Mouse (Mus musculus) stomach, embryonic 16.5 days (tissue): ENCODE data around the gene Clba1. TPM values are rescaled to one million over a fixed set of nuclear protein-coding genes. Genes with fewer than 3 reads are reported as not detected.

ENCODE experiments used
- ATAC-seq: fragments of 200-750 bp; cut with Nextera tagmentation; 2 replicates; pipeline ENCODE4 v1.8.0; 2017; ENCODE audit warnings: moderate number of reproducible peaks, moderate TSS enrichment; ENCODE audit not compliant: insufficient read depth, low FRiP score
- H3K27ac ChIP-seq: fragments of 300-500 bp; sonication (generic); 2 replicates; pipeline ENCODE4 v1.5.1; 2014; ENCODE audit warnings: low read length
- H3K27me3 ChIP-seq: fragments of 300-500 bp; sonication (generic); 2 replicates; pipeline ENCODE4 v1.6.1; 2014; ENCODE audit warnings: low read length, control low read depth, mixed read lengths; ENCODE audit not compliant: control insufficient read depth, insufficient read depth
- H3K36me3 ChIP-seq: fragments of 300-500 bp; sonication (generic); 2 replicates; pipeline ENCODE4 v1.6.1; 2014; ENCODE audit warnings: low read length; ENCODE audit not compliant: control insufficient read depth, insufficient read depth
- H3K4me1 ChIP-seq: fragments of 300-500 bp; sonication (generic); 2 replicates; pipeline ENCODE4 v1.6.1; 2014; ENCODE audit warnings: low read length, control low read depth, mixed read lengths; ENCODE audit not compliant: control insufficient read depth, insufficient read depth
- H3K4me2 ChIP-seq: fragments of 300-500 bp; sonication (generic); 2 replicates; pipeline ENCODE4 v1.6.1; 2014; ENCODE audit warnings: low read depth, low read length, mixed read lengths
- H3K4me3 ChIP-seq: fragments of 300-500 bp; sonication (generic); replicated peaks from 2 replicates; pipeline ENCODE4 v1.5.1; 2014; ENCODE audit warnings: mild to moderate bottlenecking, low read length
- H3K9ac ChIP-seq: fragments of 300-500 bp; sonication (generic); 2 replicates; pipeline ENCODE4 v1.6.1; 2014; ENCODE audit warnings: low read length
- H3K9me3 ChIP-seq: fragments of 300-500 bp; sonication (generic); replicated peaks from 2 replicates; pipeline ENCODE4 v1.6.1; 2016; ENCODE audit warnings: low read length, control low read depth; ENCODE audit not compliant: control insufficient read depth
- WGBS: fragments of 180-500 bp; shearing (Covaris S2); extraction: QIAGEN DNeasy Blood & Tissue Kit; methylation state at CpG from one replicate; pipeline ENCODE4 v1.1.7; 2014; 5-methylcytosine and 5-hydroxymethylcytosine counted together
- polyA plus RNA-seq: library from polyadenylated mRNA; unstranded; fragments of >200 nt; fragmentation: Nextera tagmentation; extraction: Ambion mirVana; gene quantifications from 2 replicates; pipeline ENCODE4 v1.2.1, GENCODE M21; 2015

Clba1 gene
- polyA plus RNA-seq, 1 experiment from 2014 or later, result 5.8 TPM

DNA sequence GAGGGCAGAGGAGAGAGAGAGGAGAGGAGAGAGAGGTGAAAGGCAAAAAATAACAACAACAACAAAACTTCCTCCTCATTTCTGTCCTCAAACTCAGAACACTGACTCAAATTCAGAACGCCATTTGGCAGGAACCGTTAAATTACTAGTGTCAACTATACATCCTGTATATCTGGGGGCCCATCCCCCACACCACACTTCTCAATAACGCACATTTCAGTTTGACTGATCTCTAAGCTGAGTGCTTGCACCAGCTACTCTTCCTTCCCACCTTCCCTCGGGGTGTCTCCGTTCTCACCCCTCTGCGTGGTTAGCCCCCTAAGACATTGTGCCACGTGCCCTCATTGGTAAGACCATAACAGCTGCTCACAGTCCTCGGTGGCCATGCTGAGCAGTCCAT is 51.2 kb downstream of the Clba1 start:
- Histone ChIP-seq H3K4me1 (no peaks in the 10 kb centered on the region), H3K36me3 (no peaks in the 10 kb centered on the region), H3K27me3 (no peaks in the 10 kb centered on the region), H3K27ac (no peak overlapping the region), H3K9ac (no peak overlapping the region), H3K4me3 (no peak overlapping the region), H3K9me3 (no peaks in the 10 kb centered on the region), H3K4me2 (no peak overlapping the region)
- 65% methylated on average over 8 of the region's 8 CpGs for WGBS
- ATAC-seq, result no peak

DNA sequence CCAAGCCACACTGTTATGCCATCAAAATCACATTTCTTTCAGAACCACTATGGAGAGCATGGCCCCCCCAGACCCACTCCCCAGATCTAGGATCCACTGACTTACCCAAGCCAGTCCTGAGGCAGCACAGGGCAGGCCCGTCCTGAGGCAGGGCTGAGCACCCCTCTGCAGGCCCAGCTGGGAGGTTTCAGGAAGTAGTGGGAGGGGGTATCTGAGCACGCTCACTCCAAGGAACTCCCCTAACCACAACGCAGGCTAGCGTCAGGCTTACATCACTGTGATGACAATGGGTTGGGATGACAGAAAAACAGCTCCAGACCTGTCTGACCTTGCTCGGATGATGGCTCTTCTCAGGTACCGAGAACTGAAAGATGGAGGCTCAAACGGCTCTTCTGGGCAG is 52.0 kb downstream of the Clba1 start:
- Histone ChIP-seq H3K27ac (no peak overlapping the region), H3K4me3 (no peak overlapping the region), H3K4me2 (no peak overlapping the region), H3K36me3 (no peaks in the 10 kb centered on the region), H3K9ac (no peak overlapping the region), H3K4me1 (no peaks in the 10 kb centered on the region), H3K27me3 (no peaks in the 10 kb centered on the region), H3K9me3 (no peaks in the 10 kb centered on the region)
- no peak for ATAC-seq
- WGBS, result 50% methylated on average over 7 of the region's 7 CpGs

DNA sequence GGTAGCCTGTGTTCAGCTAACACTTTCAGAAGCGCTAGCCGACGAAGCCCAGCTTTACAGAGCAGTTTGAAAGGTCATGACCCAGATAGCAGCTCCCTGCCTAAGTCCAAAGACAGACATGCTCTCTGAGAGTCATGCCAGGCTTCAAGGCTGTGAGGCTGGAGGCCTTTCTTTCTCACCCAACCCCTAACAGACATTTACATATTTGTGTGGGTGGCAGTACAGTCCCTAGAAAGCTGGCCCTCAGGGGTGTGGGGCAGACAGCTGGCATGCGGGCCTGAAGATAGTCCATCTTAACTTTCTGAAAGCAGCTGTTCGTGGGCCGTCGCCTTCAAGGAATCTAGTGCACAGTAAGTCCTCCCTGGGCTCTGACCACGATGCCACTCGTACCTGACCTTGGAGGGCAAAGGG is 53.2 kb downstream of the Clba1 start:
- Histone ChIP-seq H3K9ac (no peak overlapping the region), H3K4me3 (no peak overlapping the region), H3K4me2 (no peak overlapping the region), H3K27me3 (no peaks in the 10 kb centered on the region), H3K36me3 (no peaks in the 10 kb centered on the region), H3K27ac (no peak overlapping the region), H3K4me1 (no peaks in the 10 kb centered on the region), H3K9me3 (no peaks in the 10 kb centered on the region)
- no peak for ATAC-seq
- 63% methylated on average over 9 of the region's 9 CpGs for WGBS

DNA sequence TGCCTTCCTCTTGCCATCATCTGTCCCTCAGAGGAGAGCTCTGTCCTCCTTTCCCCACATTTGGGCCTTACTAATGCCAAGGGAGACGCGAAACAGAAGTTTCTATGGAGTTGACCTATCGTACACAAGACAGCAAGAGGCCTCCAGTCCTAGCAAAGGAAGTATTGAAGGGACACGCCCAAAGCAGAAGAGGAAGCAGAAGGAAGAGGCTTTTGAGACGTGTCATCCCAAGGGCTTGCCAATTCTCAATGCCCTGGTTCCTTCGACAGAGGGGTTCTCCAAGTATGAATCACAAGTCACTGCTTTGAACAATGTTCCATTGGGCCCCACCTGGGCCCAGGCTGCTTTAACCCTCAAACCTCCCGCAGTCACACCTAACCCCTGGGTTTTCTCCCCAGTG is 56.1 kb downstream of the Clba1 start:
- Histone ChIP-seq H3K4me1 (peaks cover 7% of the 10 kb centered on the region), H3K27me3 (no peaks in the 10 kb centered on the region), H3K36me3 (no peaks in the 10 kb centered on the region), H3K9me3 (no peaks in the 10 kb centered on the region), H3K4me3 (no peak overlapping the region), H3K27ac (no peak overlapping the region), H3K9ac (no peak overlapping the region), H3K4me2 (no peak overlapping the region)
- WGBS, result 77% methylated on average over 7 of the region's 7 CpGs
- ATAC-seq, result no peak

Other genes with a start within 250 kb of the Clba1 start
- 2.9 and 3.9 TPM in 2 replicates for gene Inf2, start 220.2 kb upstream of the Clba1 start, polyA plus RNA-seq
- 2.7 and 10.3 TPM in 2 replicates for gene Adssl1, start 188.9 kb upstream of the Clba1 start, polyA plus RNA-seq
- 152 and 171 TPM in 2 replicates for gene Siva1, start 164.3 kb upstream of the Clba1 start, polyA plus RNA-seq
- 50.7 and 52.8 TPM in 2 replicates for gene Akt1, start 134.1 kb upstream of the Clba1 start, polyA plus RNA-seq
- gene Zbtb42, start 130.1 kb upstream of the Clba1 start, polyA plus RNA-seq, result 9.7 and 12.2 TPM in 2 replicates
- 19.8 and 21.9 TPM in 2 replicates for gene Cep170b, start 88.5 kb upstream of the Clba1 start, polyA plus RNA-seq
- 13.7 and 17.1 TPM in 2 replicates for gene Pld4, start 48.3 kb upstream of the Clba1 start, polyA plus RNA-seq
- 4.9 and 5.4 TPM in 2 replicates for gene Ahnak2, start 6.3 kb upstream of the Clba1 start, polyA plus RNA-seq
- 87.7 and 87.9 TPM in 2 replicates for gene Cdca4, start 20.5 kb downstream of the Clba1 start, polyA plus RNA-seq
- 0.15 and 0.22 TPM in 2 replicates for gene Gpr132, start 59.3 kb downstream of the Clba1 start, polyA plus RNA-seq
- 5.1 and 6.4 TPM in 2 replicates for gene Jag2, start 120.8 kb downstream of the Clba1 start, polyA plus RNA-seq
- gene Nudt14, start 133.2 kb downstream of the Clba1 start, polyA plus RNA-seq, result 80.2 and 81.9 TPM in 2 replicates
- gene Btbd6, start 167.5 kb downstream of the Clba1 start, polyA plus RNA-seq, result 16.2 and 20.6 TPM in 2 replicates
- 50.3 and 53.9 TPM in 2 replicates for gene Brf1, start 191.8 kb downstream of the Clba1 start, polyA plus RNA-seq
- 9.7 and 11.2 TPM in 2 replicates for gene Pacs2, start 205.6 kb downstream of the Clba1 start, polyA plus RNA-seq